Mouse (Mus musculus): ENCODE results near the gene Arhgap27. TPM values are rescaled to one million over a fixed set of nuclear protein-coding genes. Genes with fewer than 3 reads are reported as not detected.

The Arhgap27 gene
- polyA plus RNA-seq, 1 experiment from 2014 or later, result 16.4 TPM

- Histone ChIP-seq H3K27ac (ENCODE audit: low read length) (no peak overlapping the region), H3K4me1 (ENCODE audit: control insufficient read depth, insufficient read depth, low read length) (no peaks in the 10 kb centered on the region), H3K27me3 (ENCODE audit: control insufficient read depth, insufficient read depth, low read length) (no peaks in the 10 kb centered on the region), H3K4me2 (replicated peaks; ENCODE audit: low read depth, low read length) (no peak overlapping the region), H3K9me3 (ENCODE audit: control insufficient read depth, low read depth, low read length) (no peaks in the 10 kb centered on the region), H3K9ac (replicated peaks; ENCODE audit: low read depth, low read length) (no peak overlapping the region), H3K36me3 (ENCODE audit: control insufficient read depth, insufficient read depth, low read length) (peaks cover 7% of the 10 kb centered on the region; the same call in 1 of the 2 replicates), H3K4me3 (ENCODE audit: low read depth, low read length) (no peak overlapping the region)
- no peak for ATAC-seq (ENCODE audit: insufficient number of reproducible peaks, insufficient read depth, low FRiP score, low read depth)
- 85% methylated on average over 1 of the region's 1 CpGs for WGBS
Observed at GRCm38 (mm10) chr11:103405814-103406213, 42.3 kb upstream of the Arhgap27 start.

DNA sequence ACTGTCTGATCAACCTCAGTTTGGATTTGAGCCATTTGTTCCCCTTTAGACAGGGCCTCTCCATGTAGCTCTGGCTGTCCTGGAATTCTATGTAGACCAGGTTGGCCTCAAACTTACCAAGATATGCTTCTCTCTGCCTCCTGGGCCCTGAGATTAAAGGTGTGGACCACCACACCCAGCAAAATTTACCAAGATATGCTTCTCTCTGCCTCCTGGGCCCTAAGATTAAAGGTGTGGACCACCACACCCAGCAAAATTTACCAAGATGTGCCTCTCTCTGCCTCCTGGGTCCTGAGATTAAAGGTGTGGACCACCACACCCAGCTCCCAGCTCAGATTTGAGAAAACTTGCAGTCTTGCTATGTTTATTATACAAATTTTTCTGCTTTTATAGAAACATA is 41.1 kb upstream of the Arhgap27 start:
- no peaks in the 10 kb centered on the region for H3K9me3 ChIP-seq (ENCODE audit: control insufficient read depth, low read depth, low read length)
- no peak overlapping the region for H3K27ac ChIP-seq (ENCODE audit: low read length)
- no peak overlapping the region for H3K4me3 ChIP-seq (ENCODE audit: low read depth, low read length)
- no peak overlapping the region for H3K9ac ChIP-seq (replicated peaks; ENCODE audit: low read depth, low read length)
- H3K36me3 ChIP-seq (ENCODE audit: control insufficient read depth, insufficient read depth, low read length), result peaks cover 7% of the 10 kb centered on the region; the same call in 1 of the 2 replicates
- H3K4me1 ChIP-seq (ENCODE audit: control insufficient read depth, insufficient read depth, low read length), result no peaks in the 10 kb centered on the region
- no peaks in the 10 kb centered on the region for H3K27me3 ChIP-seq (ENCODE audit: control insufficient read depth, insufficient read depth, low read length)
- H3K4me2 ChIP-seq (replicated peaks; ENCODE audit: low read depth, low read length), result no peak overlapping the region
- ATAC-seq (ENCODE audit: insufficient number of reproducible peaks, insufficient read depth, low FRiP score, low read depth), result no peak

GRCm38 (mm10) chr11:103403776-103404175 is 40.3 kb upstream of the Arhgap27 start:
- 57% methylated on average over 4 of the region's 4 CpGs for WGBS
- H3K4me2 ChIP-seq (replicated peaks; ENCODE audit: low read depth, low read length), result no peak overlapping the region
- H3K27ac ChIP-seq (ENCODE audit: low read length), result no peak overlapping the region
- H3K9me3 ChIP-seq (ENCODE audit: control insufficient read depth, low read depth, low read length), result no peaks in the 10 kb centered on the region
- no peak overlapping the region for H3K4me3 ChIP-seq (ENCODE audit: low read depth, low read length)
- no peak overlapping the region for H3K9ac ChIP-seq (replicated peaks; ENCODE audit: low read depth, low read length)
- no peaks in the 10 kb centered on the region for H3K4me1 ChIP-seq (ENCODE audit: control insufficient read depth, insufficient read depth, low read length)
- no peak for ATAC-seq (ENCODE audit: insufficient number of reproducible peaks, insufficient read depth, low FRiP score, low read depth)
- no peaks in the 10 kb centered on the region for H3K27me3 ChIP-seq (ENCODE audit: control insufficient read depth, insufficient read depth, low read length)
- peaks cover 7% of the 10 kb centered on the region; the same call in 1 of the 2 replicates for H3K36me3 ChIP-seq (ENCODE audit: control insufficient read depth, insufficient read depth, low read length)

GRCm38 (mm10) chr11:103402738-103403137 is 39.2 kb upstream of the Arhgap27 start:
- no peak for ATAC-seq (ENCODE audit: insufficient number of reproducible peaks, insufficient read depth, low FRiP score, low read depth)
- Histone ChIP-seq H3K4me1 (ENCODE audit: control insufficient read depth, insufficient read depth, low read length) (no peaks in the 10 kb centered on the region), H3K27ac (ENCODE audit: low read length) (no peak overlapping the region), H3K9me3 (ENCODE audit: control insufficient read depth, low read depth, low read length) (no peaks in the 10 kb centered on the region), H3K4me2 (replicated peaks; ENCODE audit: low read depth, low read length) (no peak overlapping the region), H3K36me3 (ENCODE audit: control insufficient read depth, insufficient read depth, low read length) (peaks cover 7% of the 10 kb centered on the region; the same call in 1 of the 2 replicates), H3K9ac (replicated peaks; ENCODE audit: low read depth, low read length) (no peak overlapping the region), H3K4me3 (ENCODE audit: low read depth, low read length) (no peak overlapping the region), H3K27me3 (ENCODE audit: control insufficient read depth, insufficient read depth, low read length) (no peaks in the 10 kb centered on the region)
- WGBS, result 91% methylated on average over 5 of the region's 5 CpGs

DNA sequence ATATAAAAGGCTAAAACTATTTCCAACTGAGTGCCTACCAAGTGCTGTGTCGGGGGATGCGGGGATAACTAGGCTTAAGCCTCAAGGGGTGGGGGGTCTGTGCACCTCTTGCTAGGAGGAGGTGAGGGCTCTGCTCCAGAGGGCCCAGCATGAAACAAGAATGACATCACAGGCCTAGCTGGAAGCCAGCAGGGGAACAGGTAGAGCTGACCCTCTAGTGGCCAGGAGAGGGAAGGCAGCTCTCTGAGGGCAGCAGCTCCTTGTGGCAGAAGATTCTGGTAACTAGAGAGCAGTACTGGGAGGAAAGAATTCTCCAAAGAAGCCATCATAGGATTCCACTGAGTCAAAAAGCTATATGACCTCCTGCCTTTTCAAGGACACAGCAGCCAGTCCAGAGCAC is 38.7 kb upstream of the Arhgap27 start:
- ATAC-seq (ENCODE audit: insufficient number of reproducible peaks, insufficient read depth, low FRiP score, low read depth), result 0 out of 2 replicates have a peak, but pooled peaks have one; percentile 49
- Histone ChIP-seq H3K27ac (ENCODE audit: low read length) (no peak overlapping the region), H3K9me3 (ENCODE audit: control insufficient read depth, low read depth, low read length) (no peaks in the 10 kb centered on the region), H3K9ac (replicated peaks; ENCODE audit: low read depth, low read length) (no peak overlapping the region), H3K4me2 (replicated peaks; ENCODE audit: low read depth, low read length) (no peak overlapping the region), H3K36me3 (ENCODE audit: control insufficient read depth, insufficient read depth, low read length) (peaks cover 7% of the 10 kb centered on the region; the same call in 1 of the 2 replicates), H3K27me3 (ENCODE audit: control insufficient read depth, insufficient read depth, low read length) (no peaks in the 10 kb centered on the region), H3K4me1 (ENCODE audit: control insufficient read depth, insufficient read depth, low read length) (no peaks in the 10 kb centered on the region), H3K4me3 (ENCODE audit: low read depth, low read length) (no peak overlapping the region)
- 54% methylated on average over 2 of the region's 2 CpGs for WGBS

- Histone ChIP-seq H3K4me2 (replicated peaks; ENCODE audit: low read depth, low read length) (no peak overlapping the region), H3K27ac (ENCODE audit: low read length) (no peak overlapping the region), H3K27me3 (ENCODE audit: control insufficient read depth, insufficient read depth, low read length) (no peaks in the 10 kb centered on the region), H3K4me1 (ENCODE audit: control insufficient read depth, insufficient read depth, low read length) (no peaks in the 10 kb centered on the region), H3K4me3 (ENCODE audit: low read depth, low read length) (no peak overlapping the region), H3K9ac (replicated peaks; ENCODE audit: low read depth, low read length) (no peak overlapping the region), H3K36me3 (ENCODE audit: control insufficient read depth, insufficient read depth, low read length) (peaks cover 20% of the 10 kb centered on the region), H3K9me3 (ENCODE audit: control insufficient read depth, low read depth, low read length) (no peaks in the 10 kb centered on the region)
- WGBS, result 90% methylated on average over 4 of the region's 4 CpGs
- ATAC-seq (ENCODE audit: insufficient number of reproducible peaks, insufficient read depth, low FRiP score, low read depth), result no peak
Observed at GRCm38 (mm10) chr11:103399986-103400385, 36.5 kb upstream of the Arhgap27 start.

- Histone ChIP-seq H3K27me3 (ENCODE audit: control insufficient read depth, insufficient read depth, low read length) (no peaks in the 10 kb centered on the region), H3K4me1 (ENCODE audit: control insufficient read depth, insufficient read depth, low read length) (no peaks in the 10 kb centered on the region), H3K4me3 (ENCODE audit: low read depth, low read length) (no peak overlapping the region), H3K27ac (ENCODE audit: low read length) (no peak overlapping the region), H3K36me3 (ENCODE audit: control insufficient read depth, insufficient read depth, low read length) (peaks cover 20% of the 10 kb centered on the region), H3K4me2 (replicated peaks; ENCODE audit: low read depth, low read length) (no peak overlapping the region), H3K9me3 (ENCODE audit: control insufficient read depth, low read depth, low read length) (no peaks in the 10 kb centered on the region), H3K9ac (replicated peaks; ENCODE audit: low read depth, low read length) (no peak overlapping the region)
- no peak for ATAC-seq (ENCODE audit: insufficient number of reproducible peaks, insufficient read depth, low FRiP score, low read depth)
- 91% methylated on average over 3 of the region's 3 CpGs for WGBS
Observed at GRCm38 (mm10) chr11:103399050-103399449, 35.6 kb upstream of the Arhgap27 start.

DNA sequence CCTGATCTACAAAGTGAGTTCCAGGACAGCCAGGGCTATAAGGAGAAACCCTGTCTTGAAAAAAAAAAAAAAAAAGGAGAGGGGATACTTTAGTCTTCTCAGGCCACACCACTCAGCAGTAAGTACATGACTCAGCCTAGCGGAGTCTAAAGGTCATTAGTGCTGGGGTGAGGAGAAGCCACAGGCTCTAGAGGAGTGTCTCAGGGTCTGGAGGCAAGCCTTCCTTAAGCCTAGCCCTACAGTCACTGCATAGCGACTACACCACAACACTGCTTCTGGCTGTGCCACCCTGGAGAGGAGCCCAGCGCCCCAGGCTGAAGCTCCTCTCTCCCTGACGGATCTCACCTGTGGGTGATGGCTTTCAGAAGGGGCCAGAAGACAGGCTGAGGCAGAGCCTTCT is 33.2 kb upstream of the Arhgap27 start:
- no peak overlapping the region for H3K4me2 ChIP-seq (replicated peaks; ENCODE audit: low read depth, low read length)
- WGBS, result 88% methylated on average over 4 of the region's 4 CpGs
- no peak overlapping the region for H3K9ac ChIP-seq (replicated peaks; ENCODE audit: low read depth, low read length)
- H3K27ac ChIP-seq (ENCODE audit: low read length), result no peak overlapping the region
- ATAC-seq (ENCODE audit: insufficient number of reproducible peaks, insufficient read depth, low FRiP score, low read depth), result no peak
- no peaks in the 10 kb centered on the region for H3K27me3 ChIP-seq (ENCODE audit: control insufficient read depth, insufficient read depth, low read length)
- peaks cover 26% of the 10 kb centered on the region for H3K36me3 ChIP-seq (ENCODE audit: control insufficient read depth, insufficient read depth, low read length)
- no peak overlapping the region for H3K4me3 ChIP-seq (ENCODE audit: low read depth, low read length)
- H3K9me3 ChIP-seq (ENCODE audit: control insufficient read depth, low read depth, low read length), result no peaks in the 10 kb centered on the region
- H3K4me1 ChIP-seq (ENCODE audit: control insufficient read depth, insufficient read depth, low read length), result no peaks in the 10 kb centered on the region

DNA sequence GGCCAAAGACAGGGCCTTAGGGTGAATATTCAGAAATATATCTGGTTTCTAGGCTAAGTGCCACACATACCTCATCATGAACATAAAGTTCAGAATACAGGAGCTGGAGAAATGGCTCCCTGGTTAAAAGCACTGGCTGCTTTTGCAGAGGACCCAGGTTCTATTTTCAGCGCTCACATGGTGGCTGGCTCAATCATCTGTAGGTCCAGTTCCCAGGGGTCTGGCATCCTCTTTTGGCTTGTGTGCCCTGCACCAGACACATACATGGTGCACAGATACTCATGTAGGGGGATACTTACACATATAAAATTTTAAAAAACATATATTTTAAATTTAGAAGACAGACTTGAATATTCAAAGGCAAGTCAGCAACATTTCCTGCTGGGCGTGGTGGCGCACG is 32.7 kb upstream of the Arhgap27 start:
- peaks cover 25% of the 10 kb centered on the region for H3K36me3 ChIP-seq (ENCODE audit: control insufficient read depth, insufficient read depth, low read length)
- H3K4me1 ChIP-seq (ENCODE audit: control insufficient read depth, insufficient read depth, low read length), result no peaks in the 10 kb centered on the region
- ATAC-seq (ENCODE audit: insufficient number of reproducible peaks, insufficient read depth, low FRiP score, low read depth), result no peak
- H3K9ac ChIP-seq (replicated peaks; ENCODE audit: low read depth, low read length), result no peak overlapping the region
- H3K9me3 ChIP-seq (ENCODE audit: control insufficient read depth, low read depth, low read length), result no peaks in the 10 kb centered on the region
- H3K27me3 ChIP-seq (ENCODE audit: control insufficient read depth, insufficient read depth, low read length), result no peaks in the 10 kb centered on the region
- H3K27ac ChIP-seq (ENCODE audit: low read length), result no peak overlapping the region
- 97% methylated on average over 4 of the region's 4 CpGs for WGBS
- no peak overlapping the region for H3K4me2 ChIP-seq (replicated peaks; ENCODE audit: low read depth, low read length)
- no peak overlapping the region for H3K4me3 ChIP-seq (ENCODE audit: low read depth, low read length)

Data from stomach, embryonic 14.5 days (tissue).